Mouse (Mus musculus) C2C12 (cell line): ENCODE measurements around the gene Acaa1b.

ENCODE experiments used
- CEBPB ChIP-seq: IDR thresholded peaks from one replicate; pipeline ENCODE4 v1.6.1; 2011; ENCODE audit warnings: low read depth, mild to moderate bottlenecking, control low read depth, moderate library complexity
- CTCF ChIP-seq: IDR thresholded peaks from one replicate; pipeline ENCODE4 v1.5.1; 2011; ENCODE audit not compliant: control insufficient read depth, insufficient read depth, insufficient read length
- MAX ChIP-seq: IDR thresholded peaks from one replicate; pipeline ENCODE4 v1.6.1; 2011; ENCODE audit warnings: mild to moderate bottlenecking, control low read depth
- MYOD1 ChIP-seq: IDR thresholded peaks from one replicate; pipeline ENCODE4 v1.6.1; 2011; ENCODE audit warnings: low read depth; ENCODE audit not compliant: control insufficient read depth, insufficient read length
- MYOG ChIP-seq: IDR thresholded peaks from one replicate; pipeline ENCODE4 v1.6.1; 2011; ENCODE audit not compliant: control insufficient read depth, insufficient read length; ENCODE audit errors: extremely low read depth
- USF1 ChIP-seq: IDR thresholded peaks from one replicate; pipeline ENCODE4 v1.6.1; 2011; ENCODE audit warnings: low read depth, mild to moderate bottlenecking, control low read depth, moderate library complexity

DNA sequence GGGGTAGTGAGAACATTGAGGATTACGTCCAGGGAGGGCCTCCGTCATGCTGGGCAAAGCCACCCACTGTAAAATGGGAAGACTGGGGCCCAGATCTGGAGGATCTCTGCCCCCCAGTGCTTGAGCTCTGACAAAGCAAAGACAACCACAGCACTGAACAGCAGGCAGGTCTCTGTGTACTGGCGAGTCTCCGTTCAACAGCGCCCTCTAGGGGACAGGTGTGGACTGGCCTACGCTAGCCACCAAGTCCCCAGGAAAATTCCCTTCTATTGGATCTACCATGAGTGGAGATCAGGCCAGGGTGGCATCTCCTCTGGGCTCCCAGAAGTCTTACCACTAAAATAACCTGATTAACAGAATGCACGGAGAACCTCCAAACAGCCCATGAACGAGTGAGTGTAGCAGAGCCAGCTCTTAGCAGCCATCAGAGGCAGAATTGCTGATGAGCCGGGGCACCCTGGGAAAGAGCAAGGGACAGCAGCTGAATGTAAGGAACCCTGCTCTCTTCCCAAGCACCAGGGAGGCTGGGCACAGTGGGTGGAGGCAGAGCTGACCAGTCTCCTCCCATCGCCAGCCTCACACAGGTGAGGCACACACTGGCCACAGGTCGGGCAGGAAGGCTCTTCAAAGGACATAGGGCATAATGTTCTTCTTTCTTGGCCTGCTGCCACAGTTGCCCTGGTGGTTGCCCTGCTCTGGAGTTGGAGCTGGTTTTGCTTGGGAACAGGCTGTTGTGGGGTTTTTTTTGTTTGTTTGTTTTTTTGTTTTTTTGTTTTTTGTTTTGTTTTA, 35.5 kb upstream of the Acaa1b start:
- TF ChIP-seq CTCF = no peak
- TF ChIP-seq MYOD1 = no peak
- TF ChIP-seq CEBPB = no peak
- no peak for TF ChIP-seq MAX
- TF ChIP-seq USF1 = no peak
- no peak for TF ChIP-seq MYOG
